Mouse (Mus musculus): ENCODE data around the gene Olfr1031.

DNA sequence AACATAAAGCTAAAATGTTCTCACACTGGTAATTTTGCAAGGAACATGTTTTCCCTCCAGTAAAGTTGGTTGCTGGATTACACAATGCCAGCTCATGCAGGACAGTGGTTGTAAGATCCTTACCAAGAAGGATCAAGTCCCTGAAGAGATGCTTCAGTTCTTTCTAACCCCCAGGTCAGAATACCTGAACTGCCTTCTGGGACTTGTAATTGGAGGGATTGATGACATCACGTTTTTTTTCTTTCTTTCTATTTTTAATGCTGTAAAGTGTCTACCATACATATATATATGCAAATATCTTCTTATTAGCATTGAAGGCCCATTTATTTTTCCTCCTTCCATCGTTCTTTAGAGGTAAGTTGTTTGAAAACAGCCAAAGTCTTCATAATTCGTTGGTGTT is at the start of gene Olfr1031:
- TF ChIP-seq CTCF (IDR thresholded peaks at IDR 0.05; ENCODE audit: borderline replicate concordance, control insufficient read depth, extremely low read depth, insufficient read depth, low read length, poor library complexity): no peak
- no peak for TF ChIP-seq POLR2A (IDR thresholded peaks at IDR 0.05; ENCODE audit: control insufficient read depth, extremely low read depth, insufficient read depth, low read length, poor library complexity)

Data from thymus, adult 2 months (tissue).